Mouse (Mus musculus): ENCODE results near the gene Rmnd5b.
"Not testable (repeated sequence)": the region's sequence is repeated elsewhere in the genome, so short reads cannot be mapped to it uniquely, and the experiment has no call there.

Gene Rmnd5b

GRCm38 (mm10) chr11:51621776-51622175 lies 13.9 kb downstream of the Rmnd5b start:
- in situ Hi-C loops (cut with MboI) = no loop called here

GRCm38 (mm10) chr11:51620084-51620483 lies 15.6 kb downstream of the Rmnd5b start:
- in situ Hi-C loops (cut with MboI) = no loop called here

- in situ Hi-C loops (cut with MboI) = loop anchor here (5.0 kb wide), 1 partner anchor 63 kb away; no protein-coding TSS in a partner anchor
Measured at GRCm38 (mm10) chr11:51619409-51620060, 16.2 kb downstream of the Rmnd5b start, which contains the start of gene Nhp2. Nhp2 (plus strand) TSS chr11:51619735.

DNA sequence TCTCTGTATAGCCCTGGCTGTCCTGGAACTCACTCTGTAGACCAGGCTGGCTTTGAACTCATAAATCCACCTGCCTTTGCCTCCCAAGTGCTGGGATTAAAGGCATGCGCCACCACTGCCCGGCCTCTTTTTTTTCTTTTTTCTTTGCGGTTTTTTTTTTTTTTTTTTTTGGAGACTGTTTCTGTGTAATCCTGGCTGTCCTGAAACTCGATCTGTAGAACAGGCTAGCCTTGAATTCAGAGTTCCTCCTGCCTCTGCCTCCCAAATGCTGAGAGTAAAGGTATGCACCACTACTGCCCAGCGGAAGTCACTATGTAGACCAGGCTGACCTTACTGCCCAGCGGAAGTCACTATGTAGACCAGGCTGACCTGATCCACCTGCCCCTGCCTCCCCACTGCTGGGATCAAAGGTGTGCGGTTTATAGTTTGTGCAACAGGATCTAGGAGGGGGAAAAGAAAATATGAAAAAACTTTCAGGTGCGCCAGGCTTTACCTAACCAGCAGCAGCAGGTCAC lies 16.7 kb downstream of the Rmnd5b start:
- in situ Hi-C loops (cut with MboI) = loop anchor here (5.0 kb wide), 1 partner anchor 63 kb away; no protein-coding TSS in a partner anchor

GRCm38 (mm10) chr11:51617693-51618092 lies 18.0 kb downstream of the Rmnd5b start:
- in situ Hi-C loops (cut with MboI) = loop anchor here (5.0 kb wide), 1 partner anchor 65 kb away; no protein-coding TSS in a partner anchor

DNA sequence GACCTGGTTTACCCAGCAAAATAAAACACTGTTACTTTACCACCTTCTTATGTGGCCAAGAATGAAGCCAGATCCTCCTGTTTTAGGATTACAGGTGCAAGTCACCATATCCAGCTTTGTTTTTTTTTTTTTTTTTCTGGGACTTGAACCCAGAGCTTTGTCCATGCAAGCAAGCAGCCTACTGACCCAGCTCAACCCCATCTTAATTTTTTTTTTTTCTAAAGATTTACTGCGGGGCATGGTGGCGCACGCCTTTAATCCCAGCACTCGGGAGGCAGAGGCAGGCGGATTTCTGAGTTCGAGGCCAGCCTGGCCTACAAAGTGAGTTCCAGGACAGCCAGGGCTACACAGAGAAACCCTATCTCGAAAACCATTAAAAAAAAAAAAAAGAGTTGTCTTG lies 19.6 kb downstream of the Rmnd5b start:
- in situ Hi-C loops (cut with MboI) = loop anchor here (5.0 kb wide), 1 partner anchor 66 kb away; no protein-coding TSS in a partner anchor

DNA sequence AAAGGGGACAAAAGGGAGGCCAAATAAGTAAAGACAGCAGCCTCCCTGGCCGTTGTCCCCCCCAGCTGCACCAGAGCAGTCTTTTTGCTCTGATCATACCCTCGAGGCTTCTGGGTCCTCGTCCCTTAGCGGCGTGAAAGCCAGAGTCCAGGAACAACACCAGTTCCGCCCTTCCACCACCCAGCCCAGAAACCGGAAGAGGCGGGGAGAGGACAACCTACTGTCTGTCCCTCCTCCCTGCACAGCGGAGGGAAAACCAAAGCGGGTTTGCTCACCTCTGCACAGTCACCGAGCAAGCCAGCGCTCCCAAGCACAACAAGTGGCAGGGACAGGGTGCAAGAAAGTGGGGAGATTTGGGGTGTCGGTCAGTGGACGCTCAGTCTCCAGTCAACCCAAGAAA lies 20.1 kb downstream of the Rmnd5b start:
- in situ Hi-C loops (cut with MboI) = loop anchor here (5.0 kb wide), 1 partner anchor 67 kb away; no protein-coding TSS in a partner anchor

DNA sequence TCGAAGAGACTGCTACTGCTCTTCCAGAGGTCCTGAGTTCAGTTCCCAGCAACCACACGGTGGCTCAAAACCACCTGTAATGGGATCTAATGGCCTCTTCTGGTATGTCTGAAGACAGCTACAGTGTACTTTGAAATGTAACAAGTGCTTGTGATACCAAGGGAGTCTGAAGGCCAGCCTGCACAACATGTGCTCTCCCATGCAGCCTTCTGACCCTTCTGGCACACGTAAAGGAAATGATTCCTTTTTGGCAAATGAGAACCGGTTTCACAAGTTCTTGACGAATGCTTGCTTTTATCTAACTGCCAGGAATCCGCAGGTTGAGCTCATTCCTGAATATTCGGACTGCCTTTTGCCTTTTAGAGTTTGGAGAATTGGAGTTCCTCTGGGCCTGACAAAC lies 20.6 kb downstream of the Rmnd5b start:
- in situ Hi-C loops (cut with MboI) = loop anchor here (5.0 kb wide), 1 partner anchor 67 kb away; no protein-coding TSS in a partner anchor

GRCm38 (mm10) chr11:51614256-51614655 lies 21.4 kb downstream of the Rmnd5b start:
- in situ Hi-C loops (cut with MboI) = no loop called here

- in situ Hi-C loops (cut with MboI) = not testable (repeated sequence)
Measured at GRCm38 (mm10) chr11:51609940-51610339, 25.8 kb downstream of the Rmnd5b start.

DNA sequence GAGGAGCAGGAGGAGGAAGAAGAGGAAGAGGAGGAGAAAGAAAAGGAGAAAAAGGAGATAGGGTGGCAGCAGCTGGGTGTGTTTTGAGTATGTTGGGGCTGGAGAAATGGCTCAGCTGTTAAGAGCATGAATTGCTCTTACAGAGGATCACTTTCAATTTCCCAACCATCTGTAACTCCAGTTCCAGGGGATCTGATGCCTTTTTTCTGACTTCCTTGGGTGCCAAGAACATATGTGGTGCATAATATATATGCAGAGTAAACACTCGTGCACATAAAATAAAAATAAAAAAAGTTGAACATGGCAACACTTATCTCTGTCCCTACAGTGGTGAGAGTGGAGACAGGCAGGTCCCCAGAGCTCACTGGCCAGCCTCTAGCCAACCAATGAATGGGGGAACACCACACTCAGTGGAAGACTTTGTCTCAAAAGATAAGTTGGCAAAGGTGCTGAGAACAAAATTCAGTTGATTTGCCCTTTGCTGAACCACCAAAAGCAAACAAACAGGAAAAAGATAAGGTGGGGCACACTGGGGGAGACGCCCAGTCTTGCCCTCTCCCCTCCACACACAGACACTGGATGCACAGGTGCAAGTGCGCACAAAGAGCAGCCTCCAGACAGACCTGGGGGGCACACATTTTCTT lies 26.3 kb downstream of the Rmnd5b start:
- in situ Hi-C loops (cut with MboI) = no loop called here

GRCm38 (mm10) chr11:51607096-51607738 lies 28.5 kb downstream of the Rmnd5b start:
- in situ Hi-C loops (cut with MboI) = no loop called here

DNA sequence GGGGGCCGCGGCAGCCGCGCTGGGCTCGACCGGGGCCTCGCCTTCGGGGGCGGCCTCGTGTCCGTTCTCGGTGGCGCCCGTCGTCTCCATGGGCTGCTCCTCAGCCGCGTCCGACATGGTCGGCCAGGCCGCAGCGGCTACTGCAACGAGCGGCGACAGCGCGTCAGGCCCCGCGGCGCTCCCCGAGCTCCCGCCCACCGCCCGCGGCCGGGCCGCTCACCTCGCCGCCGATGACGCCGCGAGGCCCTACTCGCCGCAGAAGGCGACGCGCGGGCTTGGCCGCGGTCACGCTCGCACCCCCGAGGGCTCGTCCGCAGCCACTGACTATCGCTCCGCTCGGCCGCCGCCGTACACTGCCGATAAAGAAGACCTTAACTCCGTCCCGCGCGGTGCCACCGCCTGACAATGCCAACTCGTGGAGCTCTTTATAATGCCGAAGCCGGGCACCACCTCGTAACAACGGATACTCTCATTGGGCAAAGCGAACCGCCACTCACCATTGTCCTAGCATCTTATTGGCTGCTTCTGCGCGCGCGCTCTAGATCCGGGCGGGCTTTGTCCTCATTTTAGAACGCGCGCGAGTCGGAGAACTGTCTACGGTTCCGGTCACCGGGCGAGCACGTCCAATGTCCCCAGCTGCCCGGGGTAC lies 29.1 kb downstream of the Rmnd5b start, which contains the start of gene Hnrnpab:
Gene Hnrnpab, minus strand, starts transcription at position 401 of the 649 bp plus-strand sequence.
- in situ Hi-C loops (cut with MboI) = no loop called here

- in situ Hi-C loops (cut with MboI) = no loop called here
Measured at GRCm38 (mm10) chr11:51605602-51606446, 29.9 kb downstream of the Rmnd5b start.

DNA sequence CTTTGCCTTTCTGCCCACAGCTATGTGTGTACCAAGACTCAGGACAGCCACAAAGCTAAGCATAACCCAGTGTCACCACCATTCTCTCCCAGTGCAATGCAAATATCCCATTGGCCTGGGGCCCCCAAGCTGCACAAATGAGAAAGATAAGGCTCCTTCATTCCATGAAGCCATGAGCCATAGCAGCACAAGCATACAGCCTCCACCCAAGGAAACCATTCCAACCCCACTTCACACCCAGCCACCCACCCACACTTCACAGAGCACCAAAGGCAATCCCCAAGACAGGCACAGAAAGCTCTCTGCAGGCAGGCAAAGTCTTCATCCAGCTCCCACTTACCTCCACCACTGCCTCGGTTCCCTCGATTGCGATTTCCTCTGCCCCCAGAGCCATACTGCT lies 33.4 kb downstream of the Rmnd5b start:
- in situ Hi-C loops (cut with MboI) = no loop called here

DNA sequence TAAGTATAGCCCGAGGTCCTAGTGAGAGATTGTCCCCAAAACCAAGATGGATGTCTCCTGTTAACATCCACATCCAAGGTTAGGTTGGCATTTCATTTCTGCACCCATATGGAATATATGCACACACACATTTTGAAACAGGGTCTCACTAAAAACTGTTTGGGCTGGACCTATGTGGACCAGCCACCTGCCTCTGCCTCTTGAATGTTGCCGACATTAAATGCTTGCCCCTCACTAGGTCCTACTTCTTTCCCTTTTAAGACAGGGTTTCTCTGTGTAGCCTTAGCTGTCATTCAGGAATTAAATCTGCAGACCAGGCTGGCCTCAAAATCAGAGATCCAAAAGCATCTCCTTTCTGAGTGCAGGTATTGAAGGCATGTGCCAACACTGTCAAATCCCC lies 38.1 kb downstream of the Rmnd5b start:
- in situ Hi-C loops (cut with MboI) = no loop called here

GRCm38 (mm10) chr11:51595459-51596083 lies 40.1 kb downstream of the Rmnd5b start:
- in situ Hi-C loops (cut with MboI) = no loop called here

- in situ Hi-C loops (cut with MboI) = no loop called here
Measured at GRCm38 (mm10) chr11:51594715-51595350, 40.9 kb downstream of the Rmnd5b start.

- in situ Hi-C loops (cut with MboI) = no loop called here
Measured at GRCm38 (mm10) chr11:51593849-51594248, 41.8 kb downstream of the Rmnd5b start.

- in situ Hi-C loops (cut with MboI) = no loop called here
Measured at GRCm38 (mm10) chr11:51593368-51593767, 42.3 kb downstream of the Rmnd5b start.

Measured in mature B cell (primary cell).